Mouse (Mus musculus) left cerebral cortex, postnatal 14 days (tissue): ENCODE measurements at regions not wholly inside any gene's neighbourhood (a gene's known extent, or its start where the extent isn't known, plus 50 kb on each side); places are given as distances from the start of the nearest gene placed in this dataset.
"Not testable (repeated sequence)": the region's sequence is repeated elsewhere in the genome, so short reads cannot be mapped to it uniquely, and the experiment has no call there.

Experiments
- DNase-seq, 2 experiments: peaks; one replicate each; pipeline ENCODE4 v3.0.0; 2021 to 2022; ENCODE audit warnings: low spot score in 2 of 2, mixed read lengths in 1 of 2
- intact Hi-C: fragments of 180-260 bp; cut with DNase I; formaldehyde crosslinking; loops from one replicate; pipeline ENCODE4 v1.15.1; 2025

DNA sequence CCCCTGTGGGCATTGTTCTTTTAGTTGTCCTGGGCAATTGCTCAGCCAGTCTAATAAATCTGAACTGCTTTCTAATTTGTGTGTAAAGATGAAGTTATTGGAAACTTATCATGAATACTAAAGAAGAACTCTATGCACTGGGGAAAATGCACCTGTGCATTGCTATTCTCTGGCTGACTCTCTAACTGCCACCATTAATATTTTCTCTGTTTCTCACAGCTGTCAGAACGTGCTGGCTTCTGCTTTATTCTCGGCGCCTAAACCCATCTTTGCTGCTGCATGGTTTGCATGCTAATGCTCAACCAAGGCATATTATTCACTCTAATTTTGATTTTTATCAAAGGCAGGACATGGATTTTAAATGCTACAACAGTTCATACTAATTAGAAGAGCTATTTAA, 128.9 kb upstream of the Gm527 start:
- DNase-seq, result no peak
- intact Hi-C loops, result no loop called here

DNA sequence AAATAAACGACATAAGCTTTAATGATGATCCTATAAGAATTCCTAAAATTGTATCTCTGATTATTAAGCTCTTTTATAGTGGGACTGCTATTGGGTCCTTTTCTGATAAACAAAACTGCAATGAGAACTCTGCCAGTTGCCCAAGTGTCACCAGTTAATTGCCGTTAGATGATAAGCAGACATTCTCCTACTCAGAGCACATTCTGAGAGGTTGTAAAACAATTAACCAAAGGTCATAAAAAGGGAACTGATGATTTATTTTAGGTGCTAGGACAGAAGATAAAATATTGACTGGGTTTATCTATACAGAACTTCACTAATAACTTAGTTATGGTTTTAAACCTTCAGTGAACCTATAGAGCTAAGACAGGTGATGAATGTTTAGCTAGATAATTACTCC, 109.2 kb upstream of the Gm527 start:
- intact Hi-C loops, DNase-seq: not testable (repeated sequence)

DNA sequence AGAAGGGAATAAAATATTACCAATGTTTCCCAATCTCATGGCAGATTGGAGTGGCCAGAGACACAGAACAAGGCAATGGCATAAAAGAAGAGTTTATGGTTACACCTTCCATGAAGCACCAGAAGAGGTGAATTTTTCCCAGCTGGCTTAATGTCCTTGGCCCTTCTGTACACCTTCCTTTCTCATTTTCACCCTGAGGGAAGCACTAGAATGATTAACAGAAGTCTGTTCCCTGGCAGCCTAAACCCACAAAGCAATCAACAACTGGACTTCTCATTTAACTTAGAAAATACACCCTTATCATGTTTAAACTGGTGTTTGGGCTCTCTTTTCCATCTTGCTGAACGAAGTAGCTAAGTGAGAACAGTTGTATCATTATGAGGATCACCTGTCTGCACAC, 107.6 kb upstream of the Gm527 start:
- no peak for DNase-seq
- intact Hi-C loops, result loop anchor here (10.0 kb wide), 1 partner anchor 125 kb away; no protein-coding TSS in a partner anchor

DNA sequence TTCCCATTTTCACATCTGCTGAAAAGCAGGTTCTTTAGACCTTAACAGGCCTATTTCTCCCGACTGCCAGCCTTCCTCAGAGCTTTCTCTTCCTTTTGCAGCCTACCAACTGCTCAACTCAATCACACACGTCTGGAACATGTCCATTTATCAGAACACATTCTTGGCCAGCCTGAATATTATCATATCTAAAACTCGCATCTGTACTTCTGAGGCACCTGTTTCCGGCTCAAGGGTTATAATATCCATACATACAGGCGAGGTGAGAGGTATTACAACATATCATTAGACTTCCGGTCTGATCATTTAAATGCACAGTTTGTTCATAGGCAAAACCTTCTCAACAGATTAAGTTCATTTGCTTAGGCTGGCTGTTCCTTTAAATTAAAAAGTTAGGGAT, 101.8 kb upstream of the Gm527 start:
- intact Hi-C loops, result loop anchor here (10.0 kb wide), 1 partner anchor 131 kb away; no protein-coding TSS in a partner anchor
- DNase-seq, result no peak

GRCm38 (mm10) chr12:64817056-64817810, 100.5 kb upstream of the Gm527 start:
- peak; percentile 7 to 20 for DNase-seq
- intact Hi-C loops, result loop anchor here (10.0 kb wide), 1 partner anchor 132 kb away; no protein-coding TSS in a partner anchor

DNA sequence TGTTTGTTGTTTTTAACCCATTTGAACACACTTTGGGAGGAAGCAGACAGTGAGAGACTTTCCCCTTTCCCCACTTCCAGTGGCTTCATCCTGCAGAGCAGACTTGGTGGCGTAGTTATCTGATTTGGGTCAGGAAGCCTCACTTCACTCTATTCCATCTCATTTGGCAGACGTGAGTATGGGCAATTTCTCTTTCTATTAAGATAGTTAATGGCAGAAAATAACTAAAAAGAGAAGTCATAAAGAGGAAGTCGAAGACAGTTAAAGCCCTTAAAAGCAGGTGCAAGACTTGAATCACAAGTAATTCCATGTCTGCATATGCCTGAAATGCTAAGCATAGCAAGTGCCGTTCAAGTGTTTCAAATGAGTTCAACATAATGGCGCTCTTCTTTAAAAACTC, 97.0 kb upstream of the Gm527 start:
- intact Hi-C loops, result no loop called here

GRCm38 (mm10) chr12:64829662-64830249, 88.0 kb upstream of the Gm527 start:
- intact Hi-C loops, result no loop called here
- DNase-seq, result peak; percentile 33 to 59

More for the DNA sequence above, 97.0 kb upstream of the Gm527 start:
- no peak for DNase-seq

- intact Hi-C loops, result no loop called here
Measured at GRCm38 (mm10) chr12:64832313-64833151, 85.2 kb upstream of the Gm527 start.

DNA sequence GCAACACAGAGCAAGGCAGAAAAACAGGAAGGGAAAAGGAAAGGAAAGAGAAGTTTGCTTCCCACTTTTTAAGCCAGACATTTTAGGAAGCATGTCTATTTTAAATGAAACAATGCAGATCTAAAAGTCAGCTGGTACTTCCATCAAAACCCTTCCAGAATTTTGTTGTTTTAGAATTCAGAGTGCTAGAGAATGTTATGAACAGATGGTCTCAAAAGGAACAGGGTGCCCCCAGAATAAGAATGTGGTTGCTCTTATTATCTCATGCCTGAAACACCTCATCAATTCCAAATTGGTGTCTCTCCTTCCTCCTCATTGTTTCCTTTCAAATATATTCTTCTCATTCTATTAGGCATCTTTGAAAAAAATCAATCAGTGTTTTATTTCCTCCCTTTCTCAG, 60.0 kb upstream of the Gm527 start:
- intact Hi-C loops, result no loop called here
- no peak for DNase-seq

More at GRCm38 (mm10) chr12:64832313-64833151, 85.2 kb upstream of the Gm527 start:
- DNase-seq, result peak in 1 of 2 experiments; percentile 2
